Mouse (Mus musculus): Measurements from ENCODE around the gene Dtx4.

Dtx4 gene

GRCm38 (mm10) chr19:12493453-12494186 is 7.6 kb downstream of the Dtx4 start:
- no peak for DNase-seq (ENCODE audit: low spot score)

DNA sequence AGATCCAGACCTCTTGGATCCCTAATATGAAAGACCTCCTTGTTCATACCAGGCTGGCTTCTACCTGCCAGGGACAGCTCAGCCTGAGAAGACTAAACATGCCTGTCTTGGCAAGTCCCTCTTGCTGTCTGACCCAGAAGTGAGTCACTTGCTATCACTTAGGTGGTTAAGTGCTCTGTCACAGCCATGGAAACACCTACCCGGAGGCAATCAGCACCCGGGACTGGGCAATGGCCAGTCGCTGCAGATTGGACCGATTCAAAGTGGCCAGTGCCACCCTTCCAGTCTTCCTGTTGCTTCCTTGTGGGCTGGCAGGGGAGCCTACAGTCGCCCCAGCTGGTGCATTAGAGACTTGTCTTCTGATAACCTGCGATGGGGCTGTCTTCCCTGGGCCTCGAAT is 9.6 kb downstream of the Dtx4 start:
- DNase-seq (ENCODE audit: low spot score): no peak

DNA sequence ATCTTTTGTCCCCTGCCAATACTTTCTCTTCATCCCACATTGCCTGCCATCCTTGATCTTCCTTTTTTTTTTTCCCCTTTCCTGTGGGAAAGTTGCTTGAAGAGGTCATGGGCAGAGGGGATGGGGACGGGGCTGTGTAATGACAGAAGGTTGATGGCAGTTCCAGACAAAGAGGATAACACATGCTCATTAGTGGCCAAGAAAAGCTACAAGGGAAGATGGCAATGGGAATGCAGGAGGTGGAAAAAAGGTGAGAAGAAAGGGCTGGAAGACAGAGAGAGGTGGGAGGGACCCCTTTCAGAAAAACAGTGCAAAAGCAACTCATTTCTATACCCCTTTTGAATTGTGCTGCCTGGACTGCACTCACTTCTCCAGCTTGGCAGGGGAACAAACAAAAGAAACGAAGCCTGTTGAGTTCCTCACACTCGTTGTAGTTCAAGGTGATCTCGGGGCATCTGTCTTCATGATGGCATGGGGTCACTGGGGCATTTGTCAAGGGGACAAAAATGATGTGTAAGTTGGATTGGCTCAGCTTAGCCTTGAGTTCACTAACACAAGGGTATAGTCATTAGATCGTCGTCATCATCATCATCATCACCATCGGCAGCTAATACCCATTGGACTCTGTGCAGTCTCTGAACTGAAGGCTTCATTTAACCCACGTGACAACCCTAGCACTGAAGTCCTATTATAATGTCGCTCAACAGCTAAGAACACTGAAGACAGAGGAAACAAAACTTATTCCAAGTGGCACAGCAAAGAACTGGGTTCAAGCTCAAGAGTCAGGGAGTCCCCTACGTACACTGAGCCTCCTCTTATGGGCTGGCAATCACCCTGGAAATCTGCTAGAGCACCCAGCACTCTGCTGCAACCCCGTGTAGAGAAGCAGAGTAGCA is 11.3 kb downstream of the Dtx4 start:
- DNase-seq (ENCODE audit: low spot score): no peak

DNA sequence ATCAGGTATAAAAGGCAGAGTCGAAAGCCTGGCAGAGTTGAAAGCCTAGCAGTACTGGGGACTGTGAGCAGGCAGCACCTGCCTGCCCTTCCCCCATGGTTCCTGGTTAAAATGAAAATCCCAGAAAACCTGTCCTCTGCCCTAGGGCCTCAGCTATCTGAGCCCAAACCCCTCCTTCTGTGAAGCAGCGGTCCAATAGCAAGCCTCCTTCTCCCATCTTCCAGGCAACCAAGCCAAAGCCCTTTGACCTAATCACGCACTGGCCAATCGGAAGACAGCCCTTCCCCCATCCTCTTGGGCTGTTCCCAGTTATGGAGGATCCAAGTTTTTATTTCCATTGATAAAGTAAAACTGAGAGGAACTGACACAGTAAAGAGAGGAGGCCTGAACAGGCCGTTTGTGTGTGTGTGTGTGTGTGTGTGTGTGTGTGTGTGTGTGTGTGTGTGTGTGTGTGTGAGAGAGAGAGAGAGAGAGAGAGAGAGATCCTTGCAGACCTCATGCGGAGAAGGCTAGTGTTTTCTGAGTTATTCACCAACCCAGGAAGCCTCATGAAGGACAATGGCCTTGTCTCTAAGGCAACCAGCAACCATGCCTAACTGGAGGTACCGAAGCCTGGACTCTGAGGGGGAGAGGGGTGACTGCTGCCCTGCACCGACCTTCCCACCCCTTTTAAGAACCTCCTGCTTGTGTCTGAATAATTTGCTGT is 12.1 kb downstream of the Dtx4 start:
- no peak for DNase-seq (ENCODE audit: low spot score)

DNA sequence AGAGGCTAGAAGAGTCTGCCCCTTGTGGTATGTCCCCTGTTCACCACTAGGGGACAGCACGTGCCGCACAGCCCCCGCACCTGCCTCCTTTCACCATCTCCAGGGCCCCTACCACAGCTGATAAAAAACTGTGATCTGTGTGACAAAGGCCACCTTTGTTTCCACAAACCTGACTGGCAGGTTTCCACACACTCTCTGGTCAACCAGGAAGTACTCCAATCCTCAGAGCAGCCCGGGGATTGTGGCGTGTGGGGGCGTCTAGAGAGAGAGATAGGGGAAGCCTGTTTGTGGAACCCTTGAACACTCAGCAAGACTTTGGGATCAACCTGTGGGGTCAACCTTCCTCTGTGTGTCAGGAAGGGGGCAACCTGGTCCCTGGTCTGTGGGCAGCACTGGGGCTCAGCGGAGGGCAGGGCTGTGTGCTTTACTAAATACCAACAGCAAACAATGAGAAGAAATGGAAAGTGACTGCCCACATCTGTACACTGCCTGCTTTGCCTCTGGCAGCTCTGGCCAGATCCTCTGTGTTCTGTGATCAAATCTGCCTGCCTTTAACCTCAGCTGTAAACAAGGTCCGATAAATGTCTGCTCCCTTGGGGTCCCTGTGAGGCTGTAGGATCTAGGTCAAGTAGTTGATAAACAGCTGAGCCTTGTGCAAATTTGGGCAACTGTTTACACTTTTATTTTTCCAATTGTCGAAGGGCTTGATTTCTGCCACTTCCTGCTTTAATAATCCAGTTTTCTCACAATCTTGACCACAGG is 12.9 kb downstream of the Dtx4 start:
- no peak for DNase-seq (ENCODE audit: low spot score)

DNA sequence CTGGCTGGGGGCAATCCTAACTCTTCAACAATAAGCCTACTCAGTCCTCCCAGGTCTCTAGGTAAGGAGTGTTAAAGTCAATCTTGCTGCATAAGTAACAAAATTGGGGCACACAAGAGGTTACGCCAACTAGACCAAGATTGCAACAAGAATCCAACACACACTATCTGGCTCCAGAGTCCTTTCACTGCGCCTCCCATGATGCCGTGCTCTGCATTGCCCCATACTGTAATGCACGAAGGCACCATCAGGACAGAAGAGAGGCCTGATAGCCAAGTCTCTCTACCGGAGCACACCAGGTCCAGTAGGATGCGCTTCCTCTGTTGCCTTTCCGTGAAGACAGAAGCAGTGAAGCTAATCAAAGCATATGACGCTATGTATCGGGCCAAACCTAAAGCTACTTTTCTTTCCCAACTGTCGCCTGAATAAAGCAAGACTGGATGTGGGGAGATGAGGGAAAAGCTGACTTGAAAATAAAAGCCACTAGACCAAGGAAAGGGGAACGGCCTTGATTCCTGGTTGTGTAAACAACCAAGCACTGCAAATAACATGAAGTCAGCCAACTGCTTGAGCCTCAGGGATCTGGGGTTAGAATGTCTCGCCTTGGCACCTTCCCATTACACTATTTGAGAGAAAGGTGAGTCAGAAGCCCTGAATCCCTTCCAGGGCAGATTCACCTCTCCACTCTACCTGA is 13.6 kb downstream of the Dtx4 start:
- no peak for DNase-seq (ENCODE audit: low spot score)

GRCm38 (mm10) chr19:12486875-12487274 is 14.4 kb downstream of the Dtx4 start:
- DNase-seq (ENCODE audit: low spot score): peak; percentile 51

DNA sequence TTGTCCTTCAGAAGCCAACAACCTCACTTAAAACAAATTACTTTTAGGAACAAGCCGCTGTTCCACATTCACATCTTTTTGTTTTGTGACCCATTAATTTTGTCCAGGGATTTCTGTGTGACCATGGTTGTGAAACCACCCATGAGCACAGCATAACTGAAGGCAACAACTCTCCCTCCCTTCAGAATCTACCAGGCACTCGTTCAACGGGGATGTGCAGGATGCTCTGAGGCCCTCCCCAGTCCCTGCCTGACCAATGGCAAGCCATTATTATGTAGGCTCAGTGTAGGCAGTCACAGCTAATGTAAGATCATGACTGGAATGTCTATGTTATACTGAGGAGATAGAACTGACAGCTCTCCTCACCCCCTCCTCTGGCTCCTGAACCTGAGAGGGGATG is 15.6 kb downstream of the Dtx4 start:
- no peak for DNase-seq (ENCODE audit: low spot score)

GRCm38 (mm10) chr19:12485223-12485622 is 16.0 kb downstream of the Dtx4 start:
- no peak for DNase-seq (ENCODE audit: low spot score)

- no peak for DNase-seq (ENCODE audit: low spot score)
These were observed 17.0 kb downstream of the Dtx4 start for GRCm38 (mm10) chr19:12484210-12484609.

DNA sequence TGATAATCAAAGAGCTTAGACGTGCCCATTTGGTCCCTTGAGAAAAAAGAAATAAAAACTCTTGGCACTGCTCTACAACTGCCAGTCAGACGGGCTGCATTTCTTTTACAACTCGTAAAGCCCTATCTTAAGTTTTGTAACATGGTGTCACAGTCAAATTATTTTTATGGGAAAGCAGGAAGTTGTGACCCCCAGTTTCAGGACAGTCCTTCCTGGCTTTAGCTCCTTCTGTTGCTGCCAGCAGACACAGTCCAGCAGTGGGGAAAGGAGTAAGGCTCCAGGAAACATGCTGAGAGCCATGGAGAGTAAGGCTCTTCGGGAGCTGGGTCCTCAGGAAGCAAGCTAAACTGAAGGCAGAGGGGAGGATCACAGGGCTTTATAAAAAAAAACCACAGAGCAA is 17.5 kb downstream of the Dtx4 start:
- no peak for DNase-seq (ENCODE audit: low spot score)

DNA sequence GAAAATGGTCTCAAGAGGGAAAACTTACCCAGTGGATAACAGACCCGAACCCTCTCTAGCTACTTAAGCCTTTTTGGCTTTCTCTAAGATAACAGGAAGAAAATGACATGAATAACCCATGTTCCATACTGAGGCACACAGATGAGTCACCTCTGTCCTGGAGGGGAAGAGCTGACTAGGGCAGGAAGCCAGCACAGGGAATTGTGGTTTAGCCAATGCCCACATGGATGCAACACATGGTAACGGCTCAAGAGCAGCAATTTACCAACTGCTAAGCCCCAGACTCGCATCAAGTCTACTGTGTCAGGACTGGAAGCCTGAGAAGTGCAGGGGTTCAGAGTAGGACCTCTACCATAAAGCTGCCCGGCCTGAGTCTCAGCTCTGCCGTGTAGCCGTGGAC is 22.9 kb downstream of the Dtx4 start:
- DNase-seq (ENCODE audit: low spot score): no peak

GRCm38 (mm10) chr19:12476721-12477270 is 24.5 kb downstream of the Dtx4 start:
- no peak for DNase-seq (ENCODE audit: low spot score)

DNA sequence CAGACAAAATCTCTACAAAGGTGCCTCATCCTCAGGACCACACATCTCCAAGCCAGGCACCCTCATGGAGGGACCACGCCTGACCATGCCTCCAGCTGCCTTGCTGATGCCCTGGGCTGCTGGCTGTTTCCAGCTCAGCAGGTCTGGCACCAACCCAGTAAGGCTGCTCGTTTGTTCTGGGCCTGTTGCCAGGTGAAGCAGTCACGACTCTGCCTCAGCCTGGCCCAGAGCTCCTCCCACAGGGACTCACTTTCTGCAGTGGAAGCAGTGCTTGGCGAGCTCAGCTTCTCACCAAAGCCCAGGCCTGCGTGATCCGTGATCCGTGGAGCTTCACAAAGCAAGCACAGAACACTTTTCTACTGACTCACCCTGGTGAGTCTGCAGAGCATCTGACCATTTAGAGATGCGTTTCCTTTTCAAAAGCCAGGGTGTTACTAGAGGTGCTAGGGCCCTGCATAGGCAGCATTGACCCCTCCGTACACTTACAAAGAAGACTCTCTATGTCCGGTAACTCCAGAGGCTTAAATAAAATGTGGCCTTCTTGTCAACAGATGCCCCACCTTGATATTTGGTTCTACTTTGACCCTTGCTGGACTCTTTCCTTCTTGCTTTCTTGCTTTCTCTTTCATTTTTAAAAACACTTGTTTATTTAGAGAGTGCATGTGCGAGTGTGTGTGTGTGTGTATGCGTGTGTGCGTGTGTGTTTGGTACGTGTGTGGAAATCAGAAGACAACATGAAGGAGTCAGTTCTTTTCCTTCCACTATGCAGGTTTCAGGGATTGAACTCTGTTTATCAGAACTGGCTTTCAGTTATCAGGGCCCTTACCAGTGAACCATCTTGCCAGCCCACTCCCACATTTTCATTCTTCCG is 25.6 kb downstream of the Dtx4 start:
- peak; percentile 92 for DNase-seq (ENCODE audit: low spot score)

GRCm38 (mm10) chr19:12473951-12474350 is 27.3 kb downstream of the Dtx4 start:
- no peak for DNase-seq (ENCODE audit: low spot score)

GRCm38 (mm10) chr19:12473201-12473641 is 28.0 kb downstream of the Dtx4 start:
- no peak for DNase-seq (ENCODE audit: low spot score)

- DNase-seq (ENCODE audit: low spot score): no peak
These were observed 28.8 kb downstream of the Dtx4 start for GRCm38 (mm10) chr19:12472381-12472976.

- no peak for DNase-seq (ENCODE audit: low spot score)
These were observed 29.4 kb downstream of the Dtx4 start for GRCm38 (mm10) chr19:12471866-12472265.

- DNase-seq (ENCODE audit: low spot score): peak; percentile 26
These were observed 33.8 kb downstream of the Dtx4 start for GRCm38 (mm10) chr19:12467436-12467835.

- DNase-seq (ENCODE audit: low spot score): peak; percentile 77
These were observed 35.0 kb downstream of the Dtx4 start for GRCm38 (mm10) chr19:12466204-12466603.
